Mouse (Mus musculus): Measurements from ENCODE around the gene Fbxw7. TPM values are rescaled to one million over a fixed set of nuclear protein-coding genes. Genes with fewer than 3 reads are reported as not detected.

Fbxw7 gene
- polyA plus RNA-seq, 1 experiment from 2014 or later, result 16.8 TPM

DNA sequence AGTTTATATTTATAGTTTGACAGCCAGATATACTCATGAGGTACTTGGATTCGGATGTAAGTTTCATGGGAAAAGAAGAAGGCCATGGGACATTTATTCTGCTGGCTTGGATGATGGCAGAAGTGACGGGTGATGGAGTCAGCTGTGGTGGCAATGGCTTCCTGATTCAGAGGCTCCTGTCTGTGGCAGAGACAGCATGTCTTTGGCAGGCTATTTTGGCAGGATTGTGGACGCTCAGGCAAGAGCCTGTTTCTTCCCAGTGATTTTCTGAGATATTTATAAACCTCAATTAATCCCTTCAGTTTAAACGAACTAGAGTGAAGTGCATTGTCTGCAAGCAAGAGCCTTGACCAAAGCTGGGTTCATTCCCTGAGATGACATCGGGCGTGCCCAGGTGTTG is 197.8 kb downstream of the Fbxw7 start:
- Histone ChIP-seq H3K9ac (replicated peaks; ENCODE audit: low read depth, low read length) (no peak overlapping the region), H3K36me3 (ENCODE audit: control insufficient read depth, insufficient read depth, low read length) (no peaks in the 10 kb centered on the region), H3K9me3 (ENCODE audit: control insufficient read depth, low read depth, low read length) (no peaks in the 10 kb centered on the region), H3K27ac (ENCODE audit: low read length) (no peak overlapping the region), H3K4me1 (ENCODE audit: control insufficient read depth, insufficient read depth, low read length) (no peaks in the 10 kb centered on the region), H3K4me2 (replicated peaks; ENCODE audit: low read depth, low read length) (no peak overlapping the region), H3K4me3 (ENCODE audit: low read depth, low read length) (no peak overlapping the region), H3K27me3 (ENCODE audit: control insufficient read depth, insufficient read depth, low read length) (no peaks in the 10 kb centered on the region)
- 82% methylated on average over 6 of the region's 6 CpGs for WGBS
- no peak for ATAC-seq (ENCODE audit: insufficient number of reproducible peaks, insufficient read depth, low FRiP score, low read depth)

DNA sequence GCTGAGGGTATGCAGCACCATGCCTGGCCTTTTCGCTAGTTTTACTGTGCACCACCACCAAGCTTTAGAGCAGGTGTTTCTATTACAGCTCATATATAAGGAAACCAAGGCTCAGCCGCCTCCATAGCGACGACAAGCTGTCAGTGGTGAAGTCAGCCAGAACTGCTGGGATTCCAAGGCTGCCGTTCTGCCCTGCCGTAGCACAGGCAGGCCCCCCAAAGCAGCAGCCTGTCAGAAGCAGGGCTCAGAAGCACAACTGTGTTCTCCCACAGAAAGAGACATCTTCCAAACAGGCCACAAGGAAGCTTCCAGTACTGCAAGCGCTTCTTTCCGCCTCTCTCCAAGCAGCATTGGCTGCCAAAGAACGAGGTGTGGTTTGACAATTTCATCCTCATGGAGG is 200.6 kb downstream of the Fbxw7 start:
- Histone ChIP-seq H3K9me3 (ENCODE audit: control insufficient read depth, low read depth, low read length) (no peaks in the 10 kb centered on the region), H3K4me2 (replicated peaks; ENCODE audit: low read depth, low read length) (no peak overlapping the region), H3K27ac (ENCODE audit: low read length) (no peak overlapping the region), H3K36me3 (ENCODE audit: control insufficient read depth, insufficient read depth, low read length) (no peaks in the 10 kb centered on the region), H3K27me3 (ENCODE audit: control insufficient read depth, insufficient read depth, low read length) (no peaks in the 10 kb centered on the region), H3K4me1 (ENCODE audit: control insufficient read depth, insufficient read depth, low read length) (no peaks in the 10 kb centered on the region), H3K4me3 (ENCODE audit: low read depth, low read length) (no peak overlapping the region), H3K9ac (replicated peaks; ENCODE audit: low read depth, low read length) (no peak overlapping the region)
- ATAC-seq (ENCODE audit: insufficient number of reproducible peaks, insufficient read depth, low FRiP score, low read depth), result no peak
- WGBS, result 55% methylated on average over 9 of the region's 9 CpGs

DNA sequence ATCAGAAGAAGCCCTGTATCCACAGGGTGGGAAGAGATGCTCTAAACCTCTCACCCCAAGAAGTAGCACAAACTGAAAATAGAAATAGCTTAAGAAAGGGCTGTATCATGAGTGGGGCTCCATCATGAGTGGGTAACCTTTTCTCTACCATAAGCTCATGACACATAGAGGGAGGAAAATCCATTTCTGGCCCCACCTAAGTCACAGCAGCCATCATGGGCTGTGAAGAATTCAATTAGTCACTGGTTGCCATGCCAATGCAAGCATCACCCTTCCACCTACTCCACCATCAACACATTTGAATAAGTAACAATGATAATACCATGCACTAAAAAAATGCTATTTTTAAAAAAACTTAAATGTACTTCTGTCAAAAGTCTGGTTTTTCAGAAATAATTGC is 205.1 kb downstream of the Fbxw7 start:
- Histone ChIP-seq H3K27ac (ENCODE audit: low read length) (no peak overlapping the region), H3K4me3 (ENCODE audit: low read depth, low read length) (no peak overlapping the region), H3K9me3 (ENCODE audit: control insufficient read depth, low read depth, low read length) (no peaks in the 10 kb centered on the region), H3K4me1 (ENCODE audit: control insufficient read depth, insufficient read depth, low read length) (no peaks in the 10 kb centered on the region), H3K27me3 (ENCODE audit: control insufficient read depth, insufficient read depth, low read length) (no peaks in the 10 kb centered on the region), H3K9ac (replicated peaks; ENCODE audit: low read depth, low read length) (no peak overlapping the region), H3K36me3 (ENCODE audit: control insufficient read depth, insufficient read depth, low read length) (no peaks in the 10 kb centered on the region), H3K4me2 (replicated peaks; ENCODE audit: low read depth, low read length) (no peak overlapping the region)
- ATAC-seq (ENCODE audit: insufficient number of reproducible peaks, insufficient read depth, low FRiP score, low read depth), result no peak

DNA sequence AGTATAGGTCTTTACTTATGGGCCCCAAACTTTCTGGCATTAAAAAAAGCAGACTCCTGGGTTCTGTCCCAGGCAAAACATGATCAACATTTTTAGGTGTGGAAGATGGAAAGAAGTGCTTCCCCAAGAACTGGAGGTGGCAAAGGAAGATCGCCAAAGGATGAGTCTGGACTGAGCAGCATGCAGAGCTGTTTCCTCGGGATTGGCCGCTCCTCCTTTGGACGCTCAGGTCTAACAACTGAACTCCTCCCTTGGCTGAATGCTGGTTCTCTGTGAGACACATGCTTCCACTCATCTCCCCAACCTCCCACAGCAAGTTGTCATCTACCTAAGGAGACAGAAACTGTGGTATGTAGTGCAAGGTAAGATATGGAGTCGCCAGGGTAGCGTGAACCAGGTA is 206.7 kb downstream of the Fbxw7 start:
- no peaks in the 10 kb centered on the region for H3K27me3 ChIP-seq (ENCODE audit: control insufficient read depth, insufficient read depth, low read length)
- no peak overlapping the region for H3K27ac ChIP-seq (ENCODE audit: low read length)
- no peak overlapping the region for H3K9ac ChIP-seq (replicated peaks; ENCODE audit: low read depth, low read length)
- no peaks in the 10 kb centered on the region for H3K4me1 ChIP-seq (ENCODE audit: control insufficient read depth, insufficient read depth, low read length)
- H3K4me2 ChIP-seq (replicated peaks; ENCODE audit: low read depth, low read length), result no peak overlapping the region
- ATAC-seq (ENCODE audit: insufficient number of reproducible peaks, insufficient read depth, low FRiP score, low read depth), result no peak
- no peaks in the 10 kb centered on the region for H3K36me3 ChIP-seq (ENCODE audit: control insufficient read depth, insufficient read depth, low read length)
- no peaks in the 10 kb centered on the region for H3K9me3 ChIP-seq (ENCODE audit: control insufficient read depth, low read depth, low read length)
- H3K4me3 ChIP-seq (ENCODE audit: low read depth, low read length), result no peak overlapping the region
- 82% methylated on average over 6 of the region's 6 CpGs for WGBS

DNA sequence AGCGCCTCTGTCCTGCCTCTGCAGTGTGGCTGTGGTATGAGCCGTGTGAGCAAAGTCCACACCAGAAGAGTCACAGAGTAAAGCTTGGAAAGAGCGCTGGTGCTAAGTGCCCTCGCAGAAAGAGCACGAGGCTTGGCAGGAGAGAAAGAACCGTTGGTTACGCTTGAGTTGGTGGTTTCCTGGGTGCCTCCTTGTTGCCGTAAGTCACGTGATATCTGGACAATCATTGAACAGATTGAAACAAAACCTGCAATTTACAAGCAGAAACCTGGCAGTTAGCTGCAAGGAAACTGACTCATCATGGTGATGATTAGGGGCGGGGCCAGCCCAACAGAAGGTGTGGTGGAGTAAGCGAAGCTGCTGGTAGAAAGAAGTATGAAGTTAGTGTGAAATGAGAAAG is 207.7 kb downstream of the Fbxw7 start:
- Histone ChIP-seq H3K27ac (ENCODE audit: low read length) (no peak overlapping the region), H3K9ac (replicated peaks; ENCODE audit: low read depth, low read length) (no peak overlapping the region), H3K36me3 (ENCODE audit: control insufficient read depth, insufficient read depth, low read length) (no peaks in the 10 kb centered on the region), H3K4me1 (ENCODE audit: control insufficient read depth, insufficient read depth, low read length) (no peaks in the 10 kb centered on the region), H3K9me3 (ENCODE audit: control insufficient read depth, low read depth, low read length) (no peaks in the 10 kb centered on the region), H3K4me3 (ENCODE audit: low read depth, low read length) (no peak overlapping the region), H3K27me3 (ENCODE audit: control insufficient read depth, insufficient read depth, low read length) (no peaks in the 10 kb centered on the region), H3K4me2 (replicated peaks; ENCODE audit: low read depth, low read length) (no peak overlapping the region)
- 79% methylated on average over 11 of the region's 11 CpGs for WGBS
- no peak for ATAC-seq (ENCODE audit: insufficient number of reproducible peaks, insufficient read depth, low FRiP score, low read depth)

DNA sequence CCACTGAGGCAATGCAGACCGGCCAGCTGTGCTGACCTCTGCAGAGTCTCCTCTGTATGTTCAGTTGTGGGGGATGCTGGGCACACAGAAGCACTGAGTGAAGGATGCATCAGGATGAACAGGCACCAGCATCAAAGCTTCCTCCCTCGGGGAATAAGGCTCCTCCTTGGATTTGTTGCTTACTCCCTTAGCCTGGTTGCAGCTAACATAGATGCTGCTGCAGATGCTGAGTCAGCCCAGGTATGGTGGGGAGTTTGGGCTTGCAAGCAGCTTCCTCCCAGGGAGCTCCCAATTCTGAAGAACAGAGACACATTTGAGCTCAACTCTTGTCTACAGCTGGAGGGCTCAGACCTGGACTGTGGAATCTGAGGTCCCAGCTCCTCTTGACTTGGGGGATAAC is 209.2 kb downstream of the Fbxw7 start:
- no peak for ATAC-seq (ENCODE audit: insufficient number of reproducible peaks, insufficient read depth, low FRiP score, low read depth)
- no peak overlapping the region for H3K9ac ChIP-seq (replicated peaks; ENCODE audit: low read depth, low read length)
- H3K27ac ChIP-seq (ENCODE audit: low read length), result no peak overlapping the region
- no peak overlapping the region for H3K4me2 ChIP-seq (replicated peaks; ENCODE audit: low read depth, low read length)
- no peaks in the 10 kb centered on the region for H3K36me3 ChIP-seq (ENCODE audit: control insufficient read depth, insufficient read depth, low read length)
- 78% methylated on average over 2 of the region's 2 CpGs for WGBS
- H3K9me3 ChIP-seq (ENCODE audit: control insufficient read depth, low read depth, low read length), result no peaks in the 10 kb centered on the region
- no peaks in the 10 kb centered on the region for H3K27me3 ChIP-seq (ENCODE audit: control insufficient read depth, insufficient read depth, low read length)
- no peak overlapping the region for H3K4me3 ChIP-seq (ENCODE audit: low read depth, low read length)
- no peaks in the 10 kb centered on the region for H3K4me1 ChIP-seq (ENCODE audit: control insufficient read depth, insufficient read depth, low read length)

DNA sequence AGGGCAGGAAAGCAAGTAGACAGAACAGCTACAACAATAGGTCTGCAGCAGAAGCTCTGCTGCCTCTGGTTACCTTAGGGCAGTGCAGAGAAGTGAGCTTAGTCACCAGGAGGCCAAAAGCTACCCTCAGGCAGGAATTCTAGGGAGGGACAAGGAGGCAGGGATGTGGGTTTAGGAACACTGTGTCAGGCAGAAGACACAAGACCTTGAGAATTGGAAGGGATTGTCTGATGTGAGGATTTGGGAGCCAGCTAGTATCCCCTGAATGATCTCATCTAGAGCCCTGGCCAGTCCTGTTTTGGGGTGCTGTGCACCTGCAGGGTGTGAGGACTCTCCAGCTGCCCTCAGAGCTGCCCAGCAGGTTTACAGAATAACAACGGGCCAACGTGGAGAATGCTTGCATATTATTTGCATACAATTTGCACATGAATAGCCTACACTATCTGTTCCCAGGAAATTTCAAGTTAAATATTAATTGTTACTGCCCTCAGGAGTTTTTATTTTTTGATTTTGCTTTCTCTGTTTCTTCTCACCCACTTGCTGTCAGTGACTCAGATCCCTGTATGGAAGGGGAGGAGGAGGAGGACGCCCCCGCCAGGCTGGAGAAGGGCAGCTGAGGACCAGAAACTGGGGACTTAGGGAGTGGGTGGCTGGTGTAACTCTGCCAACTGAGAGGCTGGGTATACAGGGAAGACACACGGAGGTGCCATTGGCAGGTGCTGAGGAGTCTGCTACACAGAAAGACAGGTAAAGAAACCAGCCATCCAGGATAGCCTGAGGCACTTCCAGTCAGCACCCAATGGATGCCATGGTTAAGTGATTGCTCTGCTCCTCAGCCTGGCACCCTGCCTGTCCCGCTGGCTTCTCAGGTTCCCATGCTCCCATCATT is 210.0 kb downstream of the Fbxw7 start:
- no peaks in the 10 kb centered on the region for H3K4me1 ChIP-seq (ENCODE audit: control insufficient read depth, insufficient read depth, low read length)
- no peaks in the 10 kb centered on the region for H3K9me3 ChIP-seq (ENCODE audit: control insufficient read depth, low read depth, low read length)
- ATAC-seq (ENCODE audit: insufficient number of reproducible peaks, insufficient read depth, low FRiP score, low read depth), result no peak
- H3K36me3 ChIP-seq (ENCODE audit: control insufficient read depth, insufficient read depth, low read length), result no peaks in the 10 kb centered on the region
- H3K4me3 ChIP-seq (ENCODE audit: low read depth, low read length), result no peak overlapping the region
- H3K4me2 ChIP-seq (replicated peaks; ENCODE audit: low read depth, low read length), result no peak overlapping the region
- no peak overlapping the region for H3K9ac ChIP-seq (replicated peaks; ENCODE audit: low read depth, low read length)
- 35% methylated on average over 6 of the region's 6 CpGs for WGBS
- no peaks in the 10 kb centered on the region for H3K27me3 ChIP-seq (ENCODE audit: control insufficient read depth, insufficient read depth, low read length)
- no peak overlapping the region for H3K27ac ChIP-seq (ENCODE audit: low read length)
